Mouse (Mus musculus): ENCODE data around the gene Lhx8.

GRCm38 (mm10) chr3:154284260-154284659 is 46.2 kb downstream of the Lhx8 start:
- TF ChIP-seq CTCF (IDR thresholded peaks at IDR 0.05; ENCODE audit: insufficient read depth, low read depth, low read length) (no peak), POLR2A (IDR thresholded peaks at IDR 0.05; ENCODE audit: insufficient read depth, low read depth, low read length) (no peak)

All from olfactory bulb, adult 2 months (tissue).